Mouse (Mus musculus): ENCODE measurements at regions not wholly inside any gene's neighbourhood (a gene's known extent, or its start where the extent isn't known, plus 50 kb on each side); places are given as distances from the start of the nearest gene placed in this dataset.
"Not testable (repeated sequence)": the region's sequence is repeated elsewhere in the genome, so short reads cannot be mapped to it uniquely, and the experiment has no call there.

- DNase-seq (ENCODE audit: extremely low spot score in 1 of 2, low spot score in 1 of 2) = no peak
Observed at GRCm38 (mm10) chr10:126391770-126392169, 425.8 kb downstream of the Lrig3 start.

GRCm38 (mm10) chr10:126386430-126386829, 420.5 kb downstream of the Lrig3 start:
- no peak for DNase-seq (ENCODE audit: extremely low spot score in 1 of 2, low spot score in 1 of 2)

- no peak for DNase-seq (ENCODE audit: extremely low spot score in 1 of 2, low spot score in 1 of 2)
Observed at GRCm38 (mm10) chr10:126385644-126386043, 419.7 kb downstream of the Lrig3 start.

- no peak for DNase-seq (ENCODE audit: extremely low spot score in 1 of 2, low spot score in 1 of 2)
Observed at GRCm38 (mm10) chr10:126380381-126380780, 414.4 kb downstream of the Lrig3 start.

GRCm38 (mm10) chr10:126379239-126379638, 413.3 kb downstream of the Lrig3 start:
- DNase-seq (ENCODE audit: extremely low spot score in 1 of 2, low spot score in 1 of 2) = no peak

- no peak for DNase-seq (ENCODE audit: extremely low spot score in 1 of 2, low spot score in 1 of 2)
Observed at GRCm38 (mm10) chr10:126373906-126374305, 407.9 kb downstream of the Lrig3 start.

GRCm38 (mm10) chr10:126371881-126372280, 405.9 kb downstream of the Lrig3 start:
- no peak for DNase-seq (ENCODE audit: extremely low spot score in 1 of 2, low spot score in 1 of 2)

- no peak for DNase-seq (ENCODE audit: extremely low spot score in 1 of 2, low spot score in 1 of 2)
Observed at GRCm38 (mm10) chr10:126349076-126349475, 383.1 kb downstream of the Lrig3 start.

- DNase-seq (ENCODE audit: extremely low spot score in 1 of 2, low spot score in 1 of 2) = no peak
Observed at GRCm38 (mm10) chr10:126337426-126337825, 371.5 kb downstream of the Lrig3 start.

GRCm38 (mm10) chr10:126333786-126334185, 367.8 kb downstream of the Lrig3 start:
- DNase-seq (ENCODE audit: extremely low spot score in 1 of 2, low spot score in 1 of 2) = no peak

- peak; percentile 88 to 92 for DNase-seq (ENCODE audit: extremely low spot score in 1 of 2, low spot score in 1 of 2)
Observed at GRCm38 (mm10) chr10:126330305-126330969, 364.5 kb downstream of the Lrig3 start.

GRCm38 (mm10) chr10:126320831-126321230, 354.9 kb downstream of the Lrig3 start:
- DNase-seq (ENCODE audit: extremely low spot score in 1 of 2, low spot score in 1 of 2) = no peak

GRCm38 (mm10) chr10:126319795-126320194, 353.8 kb downstream of the Lrig3 start:
- DNase-seq (ENCODE audit: extremely low spot score in 1 of 2, low spot score in 1 of 2) = no peak

- no peak for DNase-seq (ENCODE audit: extremely low spot score in 1 of 2, low spot score in 1 of 2)
Observed at GRCm38 (mm10) chr10:126299962-126300361, 334.0 kb downstream of the Lrig3 start.

- DNase-seq (ENCODE audit: extremely low spot score in 1 of 2, low spot score in 1 of 2) = no peak
Observed at GRCm38 (mm10) chr10:126298211-126298610, 332.2 kb downstream of the Lrig3 start.

- DNase-seq (ENCODE audit: extremely low spot score in 1 of 2, low spot score in 1 of 2) = no peak
Observed at GRCm38 (mm10) chr10:126295853-126296252, 329.9 kb downstream of the Lrig3 start.

- no peak for DNase-seq (ENCODE audit: extremely low spot score in 1 of 2, low spot score in 1 of 2)
Observed at GRCm38 (mm10) chr10:126291765-126292164, 325.8 kb downstream of the Lrig3 start.

GRCm38 (mm10) chr10:126285096-126285495, 319.1 kb downstream of the Lrig3 start:
- not testable (repeated sequence) for DNase-seq (ENCODE audit: extremely low spot score in 1 of 2, low spot score in 1 of 2)

- no peak for DNase-seq (ENCODE audit: extremely low spot score in 1 of 2, low spot score in 1 of 2)
Observed at GRCm38 (mm10) chr10:126270376-126270775, 304.4 kb downstream of the Lrig3 start.

GRCm38 (mm10) chr10:126267321-126267998, 301.5 kb downstream of the Lrig3 start:
- DNase-seq (ENCODE audit: extremely low spot score in 1 of 2, low spot score in 1 of 2) = no peak

GRCm38 (mm10) chr10:126257171-126257570, 291.2 kb downstream of the Lrig3 start:
- no peak for DNase-seq (ENCODE audit: extremely low spot score in 1 of 2, low spot score in 1 of 2)

GRCm38 (mm10) chr10:126254198-126254597, 288.2 kb downstream of the Lrig3 start:
- DNase-seq (ENCODE audit: extremely low spot score in 1 of 2, low spot score in 1 of 2) = no peak

All from layer of hippocampus, postnatal 25 days (tissue).